Mouse (Mus musculus): ENCODE measurements around the gene Zmynd10.

The Zmynd10 gene

DNA sequence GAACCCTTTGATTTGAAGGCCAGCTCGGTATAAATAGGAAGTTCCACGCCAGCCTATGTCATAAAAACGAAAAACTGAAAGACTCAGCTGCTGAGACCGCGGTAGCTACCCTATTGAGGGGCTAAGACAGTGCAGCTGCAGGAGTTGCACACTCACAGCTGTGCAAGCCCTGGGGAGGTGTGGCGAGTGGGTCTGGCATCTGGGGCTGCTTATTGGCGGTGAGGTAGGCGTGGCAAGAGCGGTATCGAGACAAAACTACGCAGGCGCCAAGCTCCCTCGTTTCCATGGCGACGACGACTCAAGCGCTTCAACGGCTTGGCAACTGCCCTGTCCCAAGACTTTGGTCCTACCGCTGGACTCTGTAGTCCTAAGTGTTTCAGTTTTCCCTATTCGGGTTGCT lies at the start of gene Zmynd10:
Zmynd10 (plus strand) TSS at position 273 of the 400 bp plus-strand sequence.
- CTCF ChIA-PET: interaction anchor here in 3 of 4 experiments (0.5 to 1.9 kb wide), 19 partner anchors 12 to 904 kb away, joined by 3 to 13 read pairs (median 3); partner anchors contain the start of genes Gnai2 (in 1 of the 3), Tmem115 (in 1 of the 3) and Tusc2 (in 1 of the 3)
- POLR2A ChIA-PET: interaction anchor here in 3 of 4 experiments (0.5 to 9.0 kb wide), 31 partner anchors 8 to 1220 kb away, joined by 3 to 62 read pairs (median 4); partner anchors contain the start of genes Ifrd2 (in 3 of the 3), Hyal3 (in 2 of the 3), Tmem115 (in 2 of the 3) and Cacna2d2 (in 1 of the 3)

DNA sequence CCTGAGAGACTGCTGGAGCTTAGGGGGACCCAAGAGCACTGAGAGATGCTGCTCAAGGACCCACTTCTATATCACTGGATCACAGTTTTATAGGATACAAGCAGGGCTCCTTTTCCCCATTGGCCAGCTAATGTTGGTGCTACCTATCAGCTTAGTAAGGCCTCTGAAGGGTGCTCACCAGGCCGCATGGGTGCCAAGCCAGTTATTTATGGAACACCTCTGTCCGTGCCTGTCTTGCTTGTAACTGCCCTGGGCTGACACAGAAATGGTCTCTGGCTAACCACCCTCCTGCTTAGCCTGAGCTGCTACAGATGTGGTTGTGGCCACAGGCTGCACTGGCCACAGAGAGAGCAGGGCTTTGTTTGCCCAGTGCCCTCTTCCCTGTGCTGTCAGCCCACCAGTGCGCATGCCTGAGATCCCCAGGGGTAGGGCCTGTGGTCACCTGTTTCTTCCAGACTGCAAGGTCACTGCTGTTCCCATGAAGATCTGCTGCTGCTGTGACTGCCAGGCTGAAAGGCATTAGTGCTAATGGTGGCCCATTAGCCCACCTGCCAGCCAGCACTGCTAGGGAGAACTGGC lies 46.3 kb upstream of the Zmynd10 start:
- POLR2A ChIA-PET: interaction anchor here in 1 of 4 experiments (0.7 kb wide), 1 partner anchor 129 kb away, joined by 3 read pairs; no protein-coding TSS in a partner anchor
- CTCF ChIA-PET: interaction anchor here in 2 of 4 experiments (0.6 kb wide), 2 partner anchors 22 to 537 kb away, joined by 3 read pairs; no protein-coding TSS in a partner anchor

DNA sequence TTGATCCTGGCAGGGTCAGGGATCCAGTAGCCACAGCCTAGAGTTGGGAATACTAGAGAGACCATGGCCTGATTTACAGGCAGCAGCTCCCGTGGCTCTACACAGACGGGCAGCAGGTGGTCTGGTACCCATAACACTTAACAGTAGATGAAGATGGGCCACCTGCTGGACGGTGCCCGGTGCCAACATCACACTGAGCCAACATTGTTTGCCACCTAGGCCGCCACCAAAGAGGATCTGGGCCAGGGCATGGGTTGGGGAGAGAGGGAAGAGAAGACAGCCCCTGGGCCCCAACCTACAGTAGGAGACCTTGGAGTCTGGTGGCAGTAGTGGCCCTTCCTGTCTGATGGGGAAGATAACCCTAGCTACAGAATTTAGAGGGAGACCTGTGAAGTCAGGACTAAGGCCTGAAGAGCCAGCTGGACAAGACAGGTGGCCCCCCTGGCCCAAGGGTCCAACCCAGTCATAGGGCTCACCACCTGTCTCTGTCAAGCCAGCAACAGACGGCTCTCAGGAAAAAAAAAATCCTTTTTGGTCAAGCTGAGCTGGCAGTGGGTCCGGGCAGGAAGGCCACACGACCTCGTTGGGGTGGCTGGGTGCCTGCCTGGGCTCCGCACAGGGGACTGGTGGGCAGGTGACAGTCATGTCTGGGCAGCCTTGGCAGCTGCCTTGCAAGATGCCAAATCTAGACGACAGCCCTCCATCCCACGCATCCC lies 44.8 kb upstream of the Zmynd10 start:
- ChIA-PET CTCF (interaction anchor here in 2 of 4 experiments (0.6 to 1.3 kb wide), 2 partner anchors 39 to 100 kb away, joined by 3 read pairs; no protein-coding TSS in a partner anchor), POLR2A (no interaction called here)

DNA sequence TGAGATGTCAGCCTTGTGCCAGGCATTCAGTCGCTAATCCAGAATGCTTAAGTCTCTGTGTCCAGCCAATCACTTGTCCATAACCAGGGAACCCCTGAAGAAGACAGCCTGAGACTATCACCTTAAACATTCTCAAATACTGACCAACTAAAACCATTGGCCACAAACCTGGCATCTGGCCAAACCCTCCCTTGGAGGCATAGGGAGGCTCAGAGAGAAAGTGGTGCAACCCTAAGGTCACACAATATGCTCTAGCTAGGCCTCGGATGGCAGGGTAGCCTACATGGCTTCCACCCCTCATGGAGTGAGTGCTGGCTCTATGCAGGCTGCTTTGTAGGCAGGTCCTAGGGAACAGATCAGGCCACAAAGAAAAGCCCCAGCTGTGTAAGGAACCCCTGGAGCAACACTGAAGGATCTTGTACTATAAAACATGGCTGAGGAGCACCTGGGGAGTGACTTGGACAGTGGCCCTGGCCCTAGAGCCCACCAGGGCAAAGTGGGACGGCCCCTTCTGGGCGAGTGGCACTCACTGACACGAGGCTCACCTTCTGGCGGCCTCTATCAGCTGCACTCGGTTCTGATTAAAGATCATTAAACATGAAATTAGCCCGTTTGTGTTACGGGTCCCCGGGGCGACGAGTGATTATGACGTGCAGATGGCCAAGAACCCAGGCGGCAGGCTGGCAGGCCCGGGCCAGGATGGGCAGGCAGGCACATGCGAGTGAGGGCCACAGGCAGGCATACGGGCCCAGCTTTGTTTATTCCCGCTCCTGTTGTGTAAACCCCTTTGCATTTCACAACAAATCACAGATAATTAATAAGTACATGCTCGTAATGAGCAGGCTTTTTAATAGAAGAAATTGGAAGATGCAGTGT lies 42.2 kb upstream of the Zmynd10 start:
- POLR2A ChIA-PET: no interaction called here
- CTCF ChIA-PET: interaction anchor here in 2 of 4 experiments (1.0 kb wide), 2 partner anchors 26 to 208 kb away, joined by 3 read pairs; no protein-coding TSS in a partner anchor

DNA sequence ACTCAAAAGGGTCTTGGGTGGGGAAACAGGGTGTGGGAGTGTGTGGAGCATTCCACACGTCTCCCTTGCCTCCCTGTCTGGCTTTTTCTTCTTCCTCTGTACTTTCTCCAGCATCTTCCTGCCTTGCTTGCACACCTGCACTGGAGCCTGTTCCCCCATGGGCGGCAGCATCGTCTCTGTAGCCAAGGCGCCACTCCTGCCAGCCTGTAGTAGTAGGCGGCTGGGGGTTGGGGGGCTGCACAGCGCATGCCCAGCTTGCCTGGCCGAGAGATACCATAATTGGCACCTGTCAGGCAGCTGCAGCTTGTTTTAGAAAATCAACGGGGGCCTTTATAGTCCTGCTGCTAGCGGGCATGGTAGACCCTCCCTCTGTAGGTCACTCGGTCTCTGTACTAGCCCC lies 38.8 kb upstream of the Zmynd10 start:
- ChIA-PET POLR2A (no interaction called here), CTCF (interaction anchor here in 2 of 4 experiments (0.6 to 1.5 kb wide), 5 partner anchors 9 to 348 kb away, joined by 3 to 6 read pairs (median 3); no protein-coding TSS in a partner anchor)

DNA sequence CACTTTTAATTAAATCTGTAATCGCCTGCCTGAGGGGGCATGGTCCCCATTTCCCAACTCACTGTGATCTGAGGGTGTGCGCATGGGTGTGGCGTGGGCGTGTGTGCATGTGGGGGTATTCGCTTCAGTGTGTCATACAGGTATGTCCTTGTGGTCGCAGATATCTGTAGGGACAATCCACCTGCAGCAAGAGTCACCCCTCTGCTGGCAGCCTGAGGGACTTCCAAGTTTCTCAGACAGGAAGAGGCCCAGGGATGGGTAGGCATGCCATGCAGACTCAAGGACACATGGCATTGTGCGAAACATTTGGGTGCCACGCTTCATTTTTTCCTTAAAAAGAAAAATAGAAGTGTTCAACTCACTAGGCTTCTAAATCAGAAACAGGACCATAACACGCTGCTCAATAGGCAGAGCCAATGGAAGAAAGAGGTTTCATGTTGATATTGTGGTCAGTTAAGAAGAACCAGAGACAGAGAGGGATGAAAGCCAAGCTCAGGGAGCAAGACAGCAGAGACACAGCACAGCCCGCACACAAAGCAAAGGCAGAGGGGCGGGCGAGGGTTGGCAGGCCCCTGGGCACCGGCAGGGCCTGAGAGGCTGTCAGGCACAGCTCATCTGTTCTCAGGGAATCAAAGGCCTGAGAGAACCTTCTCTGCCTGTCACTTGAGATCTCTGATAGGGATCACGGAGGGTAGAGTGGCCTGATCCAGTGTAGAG lies 36.6 kb upstream of the Zmynd10 start:
- CTCF ChIA-PET: interaction anchor here in 1 of 4 experiments (1.0 kb wide), 1 partner anchor 124 kb away, joined by 3 read pairs; no protein-coding TSS in a partner anchor
- POLR2A ChIA-PET: no interaction called here

DNA sequence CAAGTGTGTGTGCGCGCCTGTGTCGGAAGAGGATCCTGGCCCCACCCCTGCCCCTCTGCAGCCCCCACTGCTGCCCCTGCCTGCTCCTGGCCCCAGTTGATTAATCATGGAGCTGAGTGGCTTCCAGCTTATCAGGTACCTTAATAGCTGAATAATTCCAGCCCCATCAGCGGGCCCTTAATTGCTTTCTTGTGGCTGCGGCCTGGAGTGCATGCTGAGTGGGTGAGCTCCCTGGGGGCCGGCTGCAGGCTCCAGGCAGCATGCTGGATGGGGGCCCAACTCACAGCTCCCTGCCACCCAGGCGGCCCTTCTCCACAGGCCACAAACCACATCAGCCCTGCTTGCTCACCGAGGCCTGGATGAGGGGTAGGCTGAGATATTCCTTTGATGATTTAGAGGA lies 35.7 kb upstream of the Zmynd10 start:
- POLR2A ChIA-PET: interaction anchor here in 2 of 4 experiments (0.6 to 0.9 kb wide), 3 partner anchors 25 to 78 kb away, joined by 3 read pairs; partner anchors contain the start of gene Hyal2 (in 1 of the 2)

DNA sequence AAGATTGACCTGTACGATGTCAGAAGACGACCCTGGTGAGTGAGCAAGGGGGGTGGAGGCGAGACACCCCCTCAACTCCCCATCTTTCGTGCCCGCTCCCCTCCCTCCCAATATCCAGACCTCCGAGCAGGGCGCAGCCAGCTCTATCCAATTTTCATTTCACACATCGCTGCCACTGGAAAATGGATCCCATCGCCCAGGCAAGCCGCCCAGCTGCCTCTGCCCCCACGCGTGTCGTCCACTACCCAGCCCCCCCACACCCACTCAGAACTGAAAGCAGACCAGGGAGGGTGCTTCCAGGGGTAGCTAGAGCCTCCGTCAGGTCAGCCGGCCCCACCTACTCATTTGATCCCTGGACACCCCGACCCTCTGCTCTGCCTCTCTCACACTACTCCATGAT lies 34.8 kb upstream of the Zmynd10 start:
- ChIA-PET POLR2A (interaction anchor here in 1 of 4 experiments (0.9 to 1.3 kb wide), 2 partner anchors 26 to 42 kb away, joined by 3 read pairs; no protein-coding TSS in a partner anchor), CTCF (interaction anchor here in 2 of 4 experiments (1.0 to 1.3 kb wide), 4 partner anchors 34 to 138 kb away, joined by 3 to 4 read pairs (median 4); no protein-coding TSS in a partner anchor)

More for the DNA sequence above, 35.7 kb upstream of the Zmynd10 start:
- CTCF ChIA-PET: interaction anchor here in 3 of 4 experiments (1.0 to 1.3 kb wide), 5 partner anchors 33 to 137 kb away, joined by 3 to 4 read pairs (median 4); no protein-coding TSS in a partner anchor

DNA sequence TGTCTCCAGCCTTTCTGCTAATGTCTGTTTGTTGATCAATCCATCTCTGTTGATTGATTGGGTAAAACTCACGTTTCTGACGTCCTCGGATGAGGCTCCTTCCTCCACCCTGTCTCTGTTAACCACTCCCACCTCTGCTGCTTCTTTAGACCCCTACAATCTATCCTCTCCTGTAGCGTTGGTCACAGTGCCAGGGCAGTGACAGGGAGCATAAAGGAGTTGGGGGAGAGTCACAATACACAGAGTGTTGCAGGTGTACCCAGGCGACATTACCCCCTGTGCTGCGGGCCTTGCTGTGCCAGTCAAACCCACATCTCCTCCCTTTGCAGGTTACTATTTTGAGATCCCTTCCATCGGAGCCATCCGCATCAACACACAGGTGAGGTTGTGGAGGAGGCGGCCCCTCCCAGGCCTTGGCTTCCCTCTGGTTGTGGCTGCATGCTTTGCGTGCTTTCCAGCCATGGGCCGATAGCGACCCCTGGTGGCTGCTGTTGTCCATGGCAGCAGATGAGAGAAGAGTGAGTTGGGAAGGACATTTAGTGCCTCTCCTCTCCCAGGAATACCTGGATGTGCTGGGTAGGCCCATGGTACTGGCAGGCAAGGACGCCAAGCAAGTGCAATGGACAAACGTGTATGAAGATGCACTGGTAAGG lies 32.7 kb upstream of the Zmynd10 start:
- CTCF ChIA-PET: interaction anchor here in 2 of 4 experiments (1.4 kb wide), 2 partner anchors 63 to 157 kb away, joined by 4 read pairs; no protein-coding TSS in a partner anchor
- POLR2A ChIA-PET: interaction anchor here in 1 of 4 experiments (0.9 kb wide), 1 partner anchor 174 kb away, joined by 3 read pairs; the partner anchor contains the start of gene 6430571L13Rik

DNA sequence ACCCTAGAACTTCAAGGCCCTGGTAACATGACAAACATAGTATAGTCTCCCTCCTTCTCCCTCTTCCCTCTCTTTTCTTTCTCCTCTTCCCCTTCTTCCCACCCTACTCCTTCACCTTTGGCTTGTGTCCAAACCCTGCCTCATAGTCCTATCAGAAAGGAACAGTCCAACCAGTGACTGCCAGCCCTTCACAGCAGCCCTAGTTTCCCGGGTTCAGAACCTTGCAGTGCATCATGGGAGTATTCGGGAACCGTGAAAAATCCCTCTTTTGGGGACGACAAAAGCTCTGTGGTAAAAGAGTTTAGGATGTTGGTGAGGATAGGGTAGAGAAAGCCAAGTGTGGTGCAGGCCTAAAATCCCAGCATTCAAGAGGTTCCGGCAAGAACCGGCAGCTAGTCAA lies 26.8 kb upstream of the Zmynd10 start:
- ChIA-PET POLR2A (interaction anchor here in 3 of 4 experiments (0.9 to 2.6 kb wide), 6 partner anchors 13 to 121 kb away, joined by 3 to 13 read pairs (median 4); partner anchors contain the start of genes Cacna2d2 (in 1 of the 3), Cyb561d2 (in 1 of the 3), Gnai2 (in 1 of the 3) and Ifrd2 (in 1 of the 3)), CTCF (interaction anchor here in 3 of 4 experiments (0.6 to 2.5 kb wide), 6 partner anchors 14 to 164 kb away, joined by 3 to 6 read pairs (median 3); partner anchors contain the start of gene Tmem115 (in 1 of the 3))

DNA sequence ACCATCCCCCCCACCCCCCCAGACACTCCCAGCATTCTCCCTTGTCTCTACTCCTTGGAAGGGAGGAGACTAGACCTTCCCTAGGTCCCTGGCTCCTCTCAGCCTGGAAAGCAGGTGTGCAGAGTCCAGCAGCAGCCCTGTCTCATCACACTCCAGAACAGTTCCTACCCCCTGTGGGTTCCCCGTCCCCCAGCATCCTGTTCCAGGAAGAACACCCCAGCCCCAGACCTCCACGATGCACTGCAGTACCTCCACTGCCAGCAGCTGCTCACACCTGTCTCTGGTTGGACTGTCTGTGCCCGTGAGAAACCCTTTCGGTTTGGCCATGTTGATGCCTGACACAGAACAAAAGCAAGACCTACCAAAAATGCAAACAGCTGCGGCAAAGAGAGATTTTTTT lies 25.9 kb upstream of the Zmynd10 start:
- CTCF ChIA-PET: interaction anchor here in 1 of 4 experiments (0.9 to 2.5 kb wide), 11 partner anchors 13 to 234 kb away, joined by 3 to 6 read pairs (median 3); partner anchors contain the start of genes Hyal3 and Tmem115

DNA sequence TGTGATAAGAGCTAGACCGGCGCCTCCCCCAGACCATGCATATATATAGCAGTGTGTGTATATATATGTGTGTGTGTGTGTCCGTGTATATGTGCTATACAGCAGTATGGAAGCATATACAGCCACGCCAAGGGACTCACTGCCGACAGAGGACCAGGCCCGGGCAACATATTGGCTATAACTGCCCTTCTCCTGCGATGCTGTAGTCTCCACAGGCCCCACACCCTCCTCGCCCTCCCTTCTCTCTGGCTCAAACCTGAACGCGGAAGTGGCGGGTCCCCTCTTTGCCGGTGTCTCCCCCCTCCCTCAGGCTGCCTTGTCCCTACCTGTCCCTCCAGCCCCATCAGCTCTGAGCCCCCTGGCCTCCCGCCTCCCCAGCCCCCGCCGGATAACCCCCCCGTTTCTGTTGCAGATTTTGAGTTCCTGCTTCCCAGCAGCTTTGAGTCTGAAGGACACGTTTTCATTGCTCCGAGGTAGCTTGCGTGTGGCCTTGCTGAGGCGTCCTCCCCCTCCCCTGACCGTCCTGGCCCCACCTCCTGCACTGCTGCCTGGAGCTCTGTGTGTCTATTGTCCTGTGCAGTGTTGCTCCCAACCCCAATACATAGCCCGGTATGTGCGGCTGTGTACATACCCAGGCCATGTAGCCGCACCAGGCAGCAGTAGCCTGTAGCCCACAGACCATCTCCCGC lies 25.2 kb upstream of the Zmynd10 start:
- CTCF ChIA-PET: interaction anchor here in 3 of 4 experiments (0.6 to 2.5 kb wide), 20 partner anchors 8 to 233 kb away, joined by 3 to 10 read pairs (median 4); partner anchors contain the start of genes Cyb561d2 (in 1 of the 3), Hyal3 (in 1 of the 3), Mapkapk3 (in 1 of the 3) and Nprl2 (in 1 of the 3)
- POLR2A ChIA-PET: interaction anchor here (0.5 to 2.6 kb wide), 26 partner anchors 9 to 630 kb away, joined by 3 to 13 read pairs (median 3); partner anchors contain the start of genes Cyb561d2 (in 2 of the 4), Ifrd2 (in 2 of the 4), Nprl2 (in 2 of the 4) and 6430571L13Rik (in 1 of the 4)

More for the DNA sequence above, 25.9 kb upstream of the Zmynd10 start:
- POLR2A ChIA-PET: interaction anchor here in 2 of 4 experiments (0.8 to 2.6 kb wide), 14 partner anchors 12 to 629 kb away, joined by 3 to 13 read pairs (median 4); partner anchors contain the start of genes 6430571L13Rik (in 1 of the 2), Cacna2d2 (in 1 of the 2), Cyb561d2 (in 1 of the 2) and Hyal3 (in 1 of the 2)

DNA sequence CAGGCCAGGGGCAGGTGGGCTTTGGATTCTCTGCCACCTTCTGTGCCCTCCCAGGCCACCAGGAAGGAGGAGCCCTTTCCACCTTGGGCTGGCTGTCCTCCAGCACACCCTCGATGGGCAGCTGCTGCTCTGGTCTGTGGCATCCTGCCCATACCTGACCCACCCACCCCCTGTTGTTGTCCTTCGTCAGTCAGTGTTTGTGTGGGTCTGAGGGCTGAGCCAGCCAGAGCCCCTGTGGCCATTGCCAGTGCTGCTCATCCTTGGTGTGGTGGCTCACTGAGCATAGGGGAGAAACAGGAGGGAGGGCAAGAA lies 24.7 kb upstream of the Zmynd10 start:
- CTCF ChIA-PET: interaction anchor here in 3 of 4 experiments (0.6 to 1.5 kb wide), 15 partner anchors 9 to 233 kb away, joined by 3 to 10 read pairs (median 5); partner anchors contain the start of genes Cyb561d2 (in 1 of the 3), Hyal3 (in 1 of the 3), Mapkapk3 (in 1 of the 3) and Nprl2 (in 1 of the 3)
- POLR2A ChIA-PET: interaction anchor here in 3 of 4 experiments (0.6 to 2.6 kb wide), 19 partner anchors 8 to 190 kb away, joined by 3 to 13 read pairs (median 4); partner anchors contain the start of genes Ifrd2 (in 2 of the 3), 6430571L13Rik (in 1 of the 3), Cyb561d2 (in 1 of the 3) and Hyal1 (in 1 of the 3)

DNA sequence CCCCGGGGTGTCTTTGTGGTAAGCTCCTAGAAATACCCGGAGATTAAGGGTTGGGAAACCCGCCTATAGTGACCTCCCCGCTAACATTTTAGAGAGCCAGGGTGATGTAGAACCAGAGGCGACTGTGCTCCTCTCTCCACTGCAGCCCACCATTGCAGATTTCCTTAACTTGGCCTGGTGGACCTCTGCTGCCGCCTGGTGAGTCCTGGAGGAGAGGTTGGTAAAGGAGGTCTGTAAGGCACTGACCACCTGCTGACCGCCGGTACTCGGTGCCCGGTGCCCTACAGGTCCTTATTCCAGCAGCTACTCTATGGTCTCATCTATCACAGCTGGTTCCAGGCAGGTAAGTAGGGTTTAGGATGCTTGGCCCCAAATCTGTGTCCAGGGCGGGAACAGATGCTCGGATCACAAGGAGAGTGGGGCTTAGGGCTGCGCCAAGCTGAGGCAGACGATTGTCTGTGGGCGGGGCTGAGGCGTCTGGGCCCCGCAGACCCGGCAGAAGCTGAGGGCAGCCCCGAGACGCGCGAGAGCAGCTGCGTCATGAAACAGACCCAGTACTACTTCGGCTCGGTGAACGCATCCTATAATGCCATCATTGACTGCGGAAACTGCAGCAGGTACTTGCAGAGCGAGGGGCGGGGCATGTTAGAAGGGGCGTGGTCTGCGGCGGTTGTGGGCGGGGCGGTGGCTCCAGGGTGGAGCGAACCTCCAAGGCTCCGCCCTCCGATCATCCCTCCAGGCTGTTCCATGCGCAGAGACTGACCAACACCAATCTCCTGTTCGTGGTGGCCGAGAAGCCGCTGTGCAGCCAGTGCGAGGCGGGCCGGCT lies 20.7 kb upstream of the Zmynd10 start:
- POLR2A ChIA-PET: interaction anchor here in 3 of 4 experiments (0.6 to 1.7 kb wide), 9 partner anchors 14 to 86 kb away, joined by 3 to 7 read pairs (median 3); partner anchors contain the start of gene Hyal2 (in 1 of the 3)
- CTCF ChIA-PET: interaction anchor here in 2 of 4 experiments (0.6 to 1.2 kb wide), 4 partner anchors 15 to 81 kb away, joined by 3 to 5 read pairs (median 3); partner anchors contain the start of genes Cyb561d2 (in 1 of the 2) and Nprl2 (in 1 of the 2)

Data from embryonic stem cell, embryonic (primary cell).